Mouse (Mus musculus): ENCODE measurements around the gene C2cd5.
"Not testable (repeated sequence)": the region's sequence is repeated elsewhere in the genome, so short reads cannot be mapped to it uniquely, and the experiment has no call there.

The C2cd5 gene

DNA sequence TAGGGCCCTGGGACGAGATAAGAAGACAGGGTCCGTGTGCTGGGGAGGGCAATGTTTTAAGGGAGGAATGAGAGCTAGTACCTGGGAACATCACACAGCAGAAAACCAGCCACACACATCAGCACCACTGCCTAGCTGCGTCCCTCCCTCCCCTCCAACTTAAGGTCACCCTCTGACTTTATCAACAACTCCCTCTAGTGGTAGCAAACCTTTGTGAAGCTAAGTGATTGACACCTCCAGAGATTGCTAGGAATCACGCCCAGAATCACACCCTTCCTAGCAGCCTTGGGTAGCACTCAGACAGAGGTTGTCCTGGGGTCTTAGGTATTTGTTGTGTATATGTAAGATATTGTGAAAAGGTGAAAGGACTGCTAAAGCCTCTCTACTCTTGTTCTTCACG is 79.3 kb downstream of the C2cd5 start:
- DNase-seq (ENCODE audit: low spot score in 2 of 2): no peak

DNA sequence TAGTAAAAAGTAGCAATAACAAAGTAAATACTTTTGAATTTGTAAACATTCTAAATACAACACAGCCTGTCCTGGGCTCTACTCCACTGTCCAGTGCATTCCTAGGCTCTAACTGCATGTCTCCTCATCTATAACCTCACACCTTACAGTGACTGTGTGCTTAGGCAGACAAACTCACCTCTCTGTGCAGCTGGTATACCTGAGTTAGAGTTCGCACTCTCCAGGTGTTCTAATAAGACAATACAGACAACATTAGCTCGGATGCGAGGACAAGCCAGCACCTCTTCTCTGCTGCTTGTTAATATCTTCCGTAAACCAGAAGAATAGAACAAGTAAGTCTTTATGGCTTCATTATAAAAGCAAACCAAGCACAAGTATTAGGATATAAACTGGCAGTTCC is 79.8 kb downstream of the C2cd5 start:
- no peak for DNase-seq (ENCODE audit: low spot score in 2 of 2)

GRCm38 (mm10) chr6:143012513-143013215 is 87.3 kb downstream of the C2cd5 start:
- DNase-seq (ENCODE audit: low spot score in 2 of 2): no peak

GRCm38 (mm10) chr6:143008865-143009264 is 91.1 kb downstream of the C2cd5 start:
- DNase-seq (ENCODE audit: low spot score in 2 of 2): no peak

GRCm38 (mm10) chr6:143005209-143005608 is 94.7 kb downstream of the C2cd5 start:
- not testable (repeated sequence) for DNase-seq (ENCODE audit: low spot score in 2 of 2)

DNA sequence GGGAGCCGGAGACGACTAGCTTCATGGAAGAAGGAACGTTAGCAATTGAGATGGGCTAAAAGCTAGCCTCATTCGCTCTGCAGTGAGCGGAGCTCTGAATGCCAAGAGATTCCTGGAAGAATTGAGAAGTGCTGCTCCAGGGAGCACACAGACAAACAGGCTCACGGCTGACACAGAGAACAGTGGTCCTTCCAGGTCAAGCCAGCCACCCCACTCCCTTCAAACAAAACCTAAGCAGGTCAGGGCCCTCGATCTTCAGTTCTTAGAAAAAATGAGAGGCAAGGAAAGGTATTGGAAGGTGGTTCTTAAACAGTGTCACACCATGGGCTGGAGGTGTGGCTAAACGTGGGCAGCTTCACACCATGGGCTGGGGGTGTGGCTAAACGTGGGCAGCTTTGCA is 95.1 kb downstream of the C2cd5 start:
- DNase-seq (ENCODE audit: low spot score in 2 of 2): no peak

- no peak for DNase-seq (ENCODE audit: low spot score in 2 of 2)
Measured at GRCm38 (mm10) chr6:142998221-142998999, 101.5 kb downstream of the C2cd5 start.

- DNase-seq (ENCODE audit: low spot score in 2 of 2): no peak
Measured at GRCm38 (mm10) chr6:142996887-142997286, 103.1 kb downstream of the C2cd5 start.

DNA sequence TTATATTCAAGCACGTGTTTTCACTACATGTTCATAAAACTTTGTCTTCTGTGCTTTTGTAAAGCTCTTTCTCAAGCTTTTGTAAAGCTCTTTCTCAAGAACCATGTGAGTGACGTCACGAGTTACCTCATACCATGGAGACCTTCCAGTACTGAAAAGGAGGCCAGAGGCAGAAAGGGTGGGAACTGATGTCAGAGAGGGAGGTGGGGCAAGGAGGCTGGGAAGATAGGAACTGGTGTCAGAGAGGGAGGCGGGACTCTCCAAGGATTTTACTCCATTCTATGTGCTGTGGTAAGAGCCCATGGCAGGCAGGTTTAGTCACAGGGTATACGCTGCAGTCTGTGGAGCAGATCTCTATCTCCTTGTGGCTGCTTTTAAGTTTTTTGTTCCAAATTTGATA is 104.4 kb downstream of the C2cd5 start:
- no peak for DNase-seq (ENCODE audit: low spot score in 2 of 2)

GRCm38 (mm10) chr6:142994821-142995220 is 105.1 kb downstream of the C2cd5 start:
- DNase-seq (ENCODE audit: low spot score in 2 of 2): no peak

GRCm38 (mm10) chr6:142993705-142994698 is 105.9 kb downstream of the C2cd5 start:
- no peak for DNase-seq (ENCODE audit: low spot score in 2 of 2)

DNA sequence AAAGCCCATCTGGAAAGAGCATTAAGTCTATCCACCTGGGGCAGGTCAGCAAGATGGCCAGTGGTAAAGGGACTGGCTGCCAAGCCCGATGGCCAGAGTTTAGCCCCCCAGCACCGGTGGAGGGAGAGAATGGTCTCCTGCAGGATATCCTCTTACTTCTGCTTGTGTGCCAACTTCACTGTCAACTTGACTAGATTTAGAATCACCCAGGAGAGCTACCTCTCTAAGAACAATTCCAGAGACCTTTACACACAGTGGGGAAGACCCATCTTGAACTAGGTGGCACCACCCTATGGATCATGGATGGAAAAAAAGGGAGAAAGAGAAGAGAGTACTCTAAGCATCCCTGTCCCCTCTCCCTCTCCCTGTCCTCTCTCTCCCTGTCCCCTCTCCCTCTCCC is 107.0 kb downstream of the C2cd5 start:
- no peak for DNase-seq (ENCODE audit: low spot score in 2 of 2)

GRCm38 (mm10) chr6:142992099-142992498 is 107.8 kb downstream of the C2cd5 start:
- no peak for DNase-seq (ENCODE audit: low spot score in 2 of 2)

DNA sequence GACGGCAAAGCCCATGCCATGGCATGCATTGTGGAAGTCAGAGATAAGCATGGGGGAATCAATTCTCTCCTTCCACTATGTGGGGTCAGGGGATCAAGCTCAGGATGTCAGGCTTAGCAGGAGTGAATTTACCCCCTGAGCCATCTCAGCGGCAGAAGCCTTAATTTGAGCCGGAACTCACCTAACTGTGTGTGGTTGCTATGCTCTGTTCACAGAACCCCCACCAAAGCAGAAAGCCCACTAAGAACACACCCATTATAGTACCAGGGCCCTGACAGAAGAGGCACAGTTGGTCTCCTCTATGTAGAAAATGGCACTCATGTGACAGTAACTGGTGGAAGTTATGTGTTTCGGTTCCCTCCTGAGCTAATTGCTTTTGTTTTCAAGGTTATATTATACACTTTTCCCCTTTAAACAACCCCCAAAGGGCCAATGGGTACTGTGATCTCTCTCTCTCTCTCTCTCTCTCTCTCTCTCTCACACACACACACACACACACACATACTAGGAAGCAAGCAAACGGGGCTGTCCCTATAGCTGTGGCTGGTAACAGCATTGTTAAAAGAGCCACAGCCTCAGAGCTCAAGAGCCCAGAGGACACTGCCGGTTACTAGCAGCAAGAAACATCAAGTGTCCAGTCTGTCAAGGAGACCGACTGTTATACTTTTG is 108.4 kb downstream of the C2cd5 start:
- no peak for DNase-seq (ENCODE audit: low spot score in 2 of 2)

GRCm38 (mm10) chr6:142990516-142990915 is 109.4 kb downstream of the C2cd5 start:
- DNase-seq (ENCODE audit: low spot score in 2 of 2): no peak

DNA sequence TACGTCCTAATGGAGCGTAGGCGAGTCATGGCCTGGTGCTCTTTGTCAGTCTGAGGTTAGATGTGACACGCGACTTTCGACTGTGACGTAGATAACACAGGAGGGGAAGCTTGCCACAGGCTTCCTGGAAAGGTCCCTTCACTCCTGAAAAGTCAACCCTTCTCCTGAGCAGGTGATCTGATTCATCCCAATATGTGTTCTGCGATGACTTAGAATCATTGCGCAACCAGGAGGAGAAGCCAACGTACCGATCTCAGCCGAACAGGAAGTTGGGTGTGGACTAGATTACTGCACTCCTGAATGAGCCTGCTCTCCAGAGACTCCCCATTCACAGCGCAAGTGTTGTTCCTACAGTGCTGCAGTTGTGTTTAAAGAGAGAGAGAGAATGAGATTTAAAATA is 110.4 kb downstream of the C2cd5 start:
- DNase-seq (ENCODE audit: low spot score in 2 of 2): no peak

GRCm38 (mm10) chr6:142988753-142989152 is 111.2 kb downstream of the C2cd5 start:
- peak; percentile 46 to 51 for DNase-seq (ENCODE audit: low spot score in 2 of 2)

DNA sequence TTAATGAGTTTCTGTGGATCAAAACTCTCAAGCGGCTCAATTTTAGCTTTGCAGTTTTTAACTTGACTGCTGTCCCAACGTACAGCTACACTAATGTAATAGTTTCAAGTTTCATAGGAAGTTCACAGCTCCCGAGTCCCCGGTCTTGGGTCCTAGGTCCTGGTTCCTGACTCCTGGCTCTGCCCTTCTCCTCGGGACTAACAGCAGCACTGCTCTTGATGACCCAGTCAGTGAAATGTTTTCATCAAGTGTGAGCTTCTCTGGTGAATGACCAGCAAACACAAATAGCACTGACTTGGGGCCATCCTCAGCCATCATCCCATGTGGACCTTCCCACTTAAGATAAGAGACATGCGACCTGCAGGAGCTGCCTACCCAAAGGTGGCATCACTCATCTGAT is 111.7 kb downstream of the C2cd5 start:
- no peak for DNase-seq (ENCODE audit: low spot score in 2 of 2)

- DNase-seq (ENCODE audit: low spot score in 2 of 2): no peak
Measured at GRCm38 (mm10) chr6:142987616-142988015, 112.3 kb downstream of the C2cd5 start.

DNA sequence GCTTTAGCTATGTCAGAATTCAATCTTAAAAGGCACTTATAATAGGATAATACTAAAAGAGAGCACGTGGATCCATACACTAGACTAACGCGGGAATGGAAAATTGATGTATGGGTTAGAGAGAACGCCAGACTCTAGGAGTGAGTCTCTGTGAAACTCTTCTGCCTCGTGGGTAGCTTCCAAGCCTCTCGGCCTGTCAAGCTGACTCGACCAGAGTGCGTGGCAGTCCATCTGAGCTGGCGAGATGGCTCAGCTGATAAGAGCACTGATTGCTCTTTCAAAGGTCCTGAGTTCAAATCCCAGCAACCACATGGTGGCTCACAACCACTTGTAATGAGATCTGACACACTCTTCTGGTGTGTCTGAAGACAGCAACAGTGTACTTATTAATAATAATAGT is 113.2 kb downstream of the C2cd5 start:
- not testable (repeated sequence) for DNase-seq (ENCODE audit: low spot score in 2 of 2)

- not testable (repeated sequence) for DNase-seq (ENCODE audit: low spot score in 2 of 2)
Measured at GRCm38 (mm10) chr6:142985561-142986238, 114.2 kb downstream of the C2cd5 start.
